Mouse (Mus musculus) hindbrain, embryonic 11.5 days (tissue): ENCODE data around the gene Naglu. TPM values are rescaled to one million over a fixed set of nuclear protein-coding genes. Genes with fewer than 3 reads are reported as not detected.

Experiments
- ATAC-seq: fragments of 200-750 bp; cut with Nextera tagmentation; 2 replicates; pipeline ENCODE4 v1.8.0; 2017; ENCODE audit warnings: mild to moderate bottlenecking, moderate TSS enrichment, moderate library complexity; ENCODE audit not compliant: low FRiP score
- DNase-seq: peaks from one replicate; pipeline ENCODE4 v3.0.0-alpha.2; 2015; ENCODE audit warnings: low spot score
- H3K27ac ChIP-seq: fragments of 300-500 bp; sonication (generic); 2 replicates; pipeline ENCODE4 v1.5.1; 2014; ENCODE audit warnings: mild to moderate bottlenecking, low read depth, low read length
- H3K27me3 ChIP-seq: fragments of 300-500 bp; sonication (generic); 2 replicates; pipeline ENCODE4 v1.6.1; 2014; ENCODE audit warnings: mild to moderate bottlenecking, low read length, moderate library complexity, mixed read lengths; ENCODE audit not compliant: control insufficient read depth, insufficient read depth
- H3K36me3 ChIP-seq: fragments of 300-500 bp; sonication (generic); 2 replicates; pipeline ENCODE4 v1.6.1; 2014; ENCODE audit warnings: mild to moderate bottlenecking, low read length, moderate library complexity, mixed read lengths; ENCODE audit not compliant: control insufficient read depth, insufficient read depth
- H3K4me1 ChIP-seq: fragments of 300-500 bp; sonication (generic); replicated peaks from 2 replicates; pipeline ENCODE4 v1.6.1; 2014; ENCODE audit warnings: low read length, mixed read lengths; ENCODE audit not compliant: control insufficient read depth, insufficient read depth
- H3K4me2 ChIP-seq: fragments of 300-500 bp; sonication (generic); replicated peaks from 2 replicates; pipeline ENCODE4 v1.6.1; 2014; ENCODE audit warnings: mild to moderate bottlenecking, low read depth, low read length
- H3K4me3 ChIP-seq: fragments of 300-500 bp; sonication (generic); 2 replicates; pipeline ENCODE4 v1.5.1; 2014; ENCODE audit warnings: low read depth, low read length
- H3K9ac ChIP-seq: fragments of 300-500 bp; sonication (generic); 2 replicates; pipeline ENCODE4 v1.6.1; 2014; ENCODE audit warnings: low read depth, low read length
- H3K9me3 ChIP-seq: fragments of 300-500 bp; sonication (generic); 2 replicates; pipeline ENCODE4 v1.6.1; 2016; ENCODE audit warnings: low read length; ENCODE audit not compliant: control insufficient read depth
- WGBS: fragments of 180-500 bp; shearing (Covaris S2); extraction: QIAGEN DNeasy Blood & Tissue Kit; methylation state at CpG from one replicate; pipeline ENCODE4 v1.1.7; 2014; 5-methylcytosine and 5-hydroxymethylcytosine counted together
- polyA plus RNA-seq: library from polyadenylated mRNA; unstranded; fragments of >200 nt; fragmentation: Nextera tagmentation; extraction: Ambion mirVana; gene quantifications from 2 replicates; pipeline ENCODE4 v1.2.1, GENCODE M21; 2014

The Naglu gene
- polyA plus RNA-seq, 1 experiment from 2014 or later, result 5.8 TPM

GRCm38 (mm10) chr11:101051617-101052016 lies 18.2 kb upstream of the Naglu start:
- no peak overlapping the region for H3K4me3 ChIP-seq
- no peaks in the 10 kb centered on the region for H3K9me3 ChIP-seq
- DNase-seq, result no peak
- H3K27ac ChIP-seq, result no peak overlapping the region
- H3K9ac ChIP-seq, result no peak overlapping the region
- no peak overlapping the region for H3K4me2 ChIP-seq
- H3K27me3 ChIP-seq, result no peaks in the 10 kb centered on the region
- H3K36me3 ChIP-seq, result 0 out of 2 replicates have a peak, but pooled peaks cover 7% of the 10 kb centered on the region
- 90% methylated on average over 8 of the region's 8 CpGs for WGBS
- no peak for ATAC-seq
- H3K4me1 ChIP-seq, result no peaks in the 10 kb centered on the region

- DNase-seq (no peak), ATAC-seq (no peak)
- Histone ChIP-seq H3K36me3 (0 out of 2 replicates have a peak, but pooled peaks cover 7% of the 10 kb centered on the region), H3K27ac (no peak overlapping the region), H3K9ac (no peak overlapping the region), H3K4me2 (no peak overlapping the region), H3K4me1 (no peaks in the 10 kb centered on the region), H3K27me3 (no peaks in the 10 kb centered on the region), H3K4me3 (no peak overlapping the region), H3K9me3 (no peaks in the 10 kb centered on the region)
- WGBS, result 95% methylated on average over 10 of the region's 10 CpGs
Measured at GRCm38 (mm10) chr11:101052751-101053473, 16.9 kb upstream of the Naglu start.

GRCm38 (mm10) chr11:101053974-101054373 lies 15.8 kb upstream of the Naglu start:
- H3K4me3 ChIP-seq, result no peak overlapping the region
- no peaks in the 10 kb centered on the region for H3K9me3 ChIP-seq
- H3K27ac ChIP-seq, result no peak overlapping the region
- 0 out of 2 replicates have a peak, but pooled peaks cover 4% of the 10 kb centered on the region for H3K36me3 ChIP-seq
- no peaks in the 10 kb centered on the region for H3K4me1 ChIP-seq
- no peak overlapping the region for H3K9ac ChIP-seq
- H3K4me2 ChIP-seq, result no peak overlapping the region
- peak; percentile 25 for DNase-seq
- no peak for ATAC-seq
- no peaks in the 10 kb centered on the region for H3K27me3 ChIP-seq
- WGBS, result 92% methylated on average over 1 of the region's 1 CpGs

- H3K27me3 ChIP-seq, result no peaks in the 10 kb centered on the region
- H3K27ac ChIP-seq, result no peak overlapping the region
- ATAC-seq (no peak), DNase-seq (no peak)
- WGBS, result 88% methylated on average over 14 of the region's 14 CpGs
- no peak overlapping the region for H3K4me2 ChIP-seq
- no peak overlapping the region for H3K4me3 ChIP-seq
- 0 out of 2 replicates have a peak, but pooled peaks cover 4% of the 10 kb centered on the region for H3K36me3 ChIP-seq
- no peaks in the 10 kb centered on the region for H3K4me1 ChIP-seq
- no peaks in the 10 kb centered on the region for H3K9me3 ChIP-seq
- no peak overlapping the region for H3K9ac ChIP-seq
Measured at GRCm38 (mm10) chr11:101055418-101055817, 14.4 kb upstream of the Naglu start.

GRCm38 (mm10) chr11:101056885-101057284 lies 12.9 kb upstream of the Naglu start:
- Histone ChIP-seq H3K9ac (no peak overlapping the region), H3K27me3 (no peaks in the 10 kb centered on the region), H3K36me3 (0 out of 2 replicates have a peak, but pooled peaks cover 4% of the 10 kb centered on the region), H3K4me2 (no peak overlapping the region), H3K27ac (no peak overlapping the region), H3K9me3 (no peaks in the 10 kb centered on the region), H3K4me1 (no peaks in the 10 kb centered on the region), H3K4me3 (no peak overlapping the region)
- ATAC-seq, result no peak
- DNase-seq, result no peak
- 54% methylated on average over 8 of the region's 8 CpGs for WGBS

GRCm38 (mm10) chr11:101057860-101058259 lies 12.0 kb upstream of the Naglu start:
- ATAC-seq, result no peak
- 38% methylated on average over 5 of the region's 5 CpGs for WGBS
- Histone ChIP-seq H3K9ac (no peak overlapping the region), H3K9me3 (no peaks in the 10 kb centered on the region), H3K36me3 (0 out of 2 replicates have a peak, but pooled peaks cover 3% of the 10 kb centered on the region), H3K4me1 (no peaks in the 10 kb centered on the region), H3K4me3 (no peak overlapping the region), H3K27me3 (no peaks in the 10 kb centered on the region), H3K27ac (no peak overlapping the region), H3K4me2 (no peak overlapping the region)
- DNase-seq, result peak; percentile 91

GRCm38 (mm10) chr11:101058726-101059125 lies 11.1 kb upstream of the Naglu start:
- H3K9me3 ChIP-seq, result no peaks in the 10 kb centered on the region
- H3K4me1 ChIP-seq, result no peaks in the 10 kb centered on the region
- no peak overlapping the region for H3K9ac ChIP-seq
- H3K4me3 ChIP-seq, result no peak overlapping the region
- no peak for DNase-seq
- no peaks in the 10 kb centered on the region for H3K27me3 ChIP-seq
- H3K27ac ChIP-seq, result no peak overlapping the region
- WGBS, result 72% methylated on average over 5 of the region's 5 CpGs
- no peak for ATAC-seq
- no peaks in the 10 kb centered on the region for H3K36me3 ChIP-seq
- no peak overlapping the region for H3K4me2 ChIP-seq

GRCm38 (mm10) chr11:101059473-101059872 lies 10.3 kb upstream of the Naglu start:
- Histone ChIP-seq H3K36me3 (no peaks in the 10 kb centered on the region), H3K9ac (no peak overlapping the region), H3K27ac (no peak overlapping the region), H3K27me3 (no peaks in the 10 kb centered on the region), H3K4me2 (no peak overlapping the region), H3K4me1 (no peaks in the 10 kb centered on the region), H3K4me3 (no peak overlapping the region), H3K9me3 (no peaks in the 10 kb centered on the region)
- no peak for ATAC-seq
- WGBS, result 77% methylated on average over 10 of the region's 10 CpGs
- no peak for DNase-seq

- no peaks in the 10 kb centered on the region for H3K36me3 ChIP-seq
- ATAC-seq (no peak), DNase-seq (no peak)
- H3K4me2 ChIP-seq, result no peak overlapping the region
- no peak overlapping the region for H3K4me3 ChIP-seq
- H3K9ac ChIP-seq, result no peak overlapping the region
- WGBS, result 69% methylated on average over 8 of the region's 8 CpGs
- H3K27me3 ChIP-seq, result no peaks in the 10 kb centered on the region
- H3K9me3 ChIP-seq, result no peaks in the 10 kb centered on the region
- H3K27ac ChIP-seq, result no peak overlapping the region
- no peaks in the 10 kb centered on the region for H3K4me1 ChIP-seq
Measured at GRCm38 (mm10) chr11:101060126-101060525, 9.7 kb upstream of the Naglu start.
